ENCODE assay signal across 7 mouse cellular contexts in the genomic region with DNA sequence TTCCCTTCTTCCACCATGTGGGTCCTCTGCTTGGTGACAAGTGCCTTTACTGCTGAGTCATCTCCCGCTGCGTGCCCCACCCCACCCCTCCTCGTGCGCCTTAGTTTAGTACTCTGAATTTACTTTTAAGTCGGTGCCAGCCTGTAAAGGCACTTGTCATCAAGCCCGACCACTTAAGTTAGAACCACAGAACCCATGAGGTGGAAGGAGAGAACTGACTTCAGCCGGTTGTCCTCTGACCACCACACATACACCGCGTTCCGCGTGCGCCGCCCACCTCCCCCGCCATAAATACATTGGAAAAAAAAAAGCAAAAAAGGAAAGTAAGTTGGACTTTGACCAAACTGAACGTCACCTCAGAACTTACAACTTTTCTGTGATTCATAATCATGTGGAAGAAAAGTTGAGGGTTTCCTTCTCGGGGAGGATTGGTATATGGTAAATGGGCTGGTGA. TPM values are rescaled to one million over a fixed set of nuclear protein-coding genes. Genes with fewer than 3 reads are reported as not detected.
DNase-seq lines count a peak whose midpoint lies in the region; ATAC-seq and TF ChIP-seq lines count a peak whose summit lies in the region.

No protein-coding gene starts in this region.

- no peaks in the 10 kb centered on the region for H3K79me3 ChIP-seq in C2C12 (ENCODE audit: low read depth)

- no peak overlapping the region for H3ac ChIP-seq in C2C12 (ENCODE audit: control insufficient read depth, insufficient read length, low read depth)

- no peak overlapping the region for H3K27ac ChIP-seq in limb, embryonic 10.5 days
- H3K27ac ChIP-seq in midbrain, embryonic 12.5 days (replicated peaks): no peak overlapping the region

- H3K9ac ChIP-seq in midbrain, embryonic 12.5 days (replicated peaks): no peak overlapping the region

- H3K4me3 ChIP-seq in C2C12 (ENCODE audit: insufficient read depth, poor library complexity, severe bottlenecking) (peak overlapping the region; percentile 41), E14TG2a.4 (replicated peaks; ENCODE audit: low read length) (peak overlapping the region; percentile 72)
- peak overlapping the region; percentile 65 for H3K4me3 ChIP-seq in limb, embryonic 10.5 days
- H3K4me3 ChIP-seq in midbrain, embryonic 12.5 days: no peak overlapping the region

- intact Hi-C loops in left cerebral cortex, postnatal 14 days (cut with DNase I): no loop called here

- peaks cover 16% of the 10 kb centered on the region for H3K79me2 ChIP-seq in C2C12 (ENCODE audit: control insufficient read depth, insufficient read depth)

- H3K4me1 ChIP-seq in E14TG2a.4 (replicated peaks; ENCODE audit: low read depth, low read length): peaks cover 5% of the 10 kb centered on the region; the same call in 1 of the 2 replicates
- peaks cover 26% of the 10 kb centered on the region for H3K4me1 ChIP-seq in limb, embryonic 10.5 days
- H3K4me1 ChIP-seq in midbrain, embryonic 12.5 days: peaks cover 22% of the 10 kb centered on the region

- no peak for TF ChIP-seq CTCF in C2C12 (IDR thresholded peaks at IDR 0.05; ENCODE audit: control insufficient read depth, insufficient read depth, insufficient read length)
- TF ChIP-seq CTCF in E14TG2a.4 (conservative IDR thresholded peaks at IDR 0.05; ENCODE audit: low read length): no peak

- no peaks in the 10 kb centered on the region for H3K36me3 ChIP-seq in C2C12 (ENCODE audit: control insufficient read depth, insufficient read depth)
- peaks cover 66% of the 10 kb centered on the region for H3K36me3 ChIP-seq in E14TG2a.4 (ENCODE audit: insufficient read depth, low read length)
- H3K36me3 ChIP-seq in limb, embryonic 10.5 days: peaks cover 15% of the 10 kb centered on the region
- peaks cover 13% of the 10 kb centered on the region; the same call in 1 of the 2 replicates for H3K36me3 ChIP-seq in midbrain, embryonic 12.5 days

- peak overlapping the region; percentile 74 for H3K4me2 ChIP-seq in midbrain, embryonic 12.5 days (replicated peaks)

- no peak for ATAC-seq in midbrain, embryonic 12.5 days (ENCODE audit: low FRiP score, low read depth)

- WGBS in limb, embryonic 10.5 days: 33% methylated on average over 16 of the region's 16 CpGs
- 38% methylated on average over 16 of the region's 16 CpGs for WGBS in midbrain, embryonic 12.5 days

- DNase-seq in fibroblast of lung, adult 2 months (ENCODE audit: low read depth): peak; percentile 10
- DNase-seq in limb, embryonic 10.5 days (ENCODE audit: low spot score): no peak
- no peak for DNase-seq in left cerebral cortex, postnatal 14 days (ENCODE audit: low spot score in 2 of 2)
- no peak for DNase-seq in frontal cortex, postnatal 25 days (ENCODE audit: low spot score in 2 of 2)

- H3K9me3 ChIP-seq in E14TG2a.4 (ENCODE audit: low read length): peaks cover 42% of the 10 kb centered on the region
- H3K9me3 ChIP-seq in limb, embryonic 10.5 days (replicated peaks): no peaks in the 10 kb centered on the region
- no peaks in the 10 kb centered on the region for H3K9me3 ChIP-seq in midbrain, embryonic 12.5 days

- H3K27me3 ChIP-seq in C2C12 (ENCODE audit: control insufficient read depth, insufficient read depth, insufficient read length): no peaks in the 10 kb centered on the region
- H3K27me3 ChIP-seq in E14TG2a.4 (ENCODE audit: insufficient read depth, low read length): no peaks in the 10 kb centered on the region
- H3K27me3 ChIP-seq in limb, embryonic 10.5 days (ENCODE audit: low read depth, poor library complexity, severe bottlenecking): no peaks in the 10 kb centered on the region; the same call in 1 of the 2 replicates
- no peaks in the 10 kb centered on the region; the same call in 1 of the 2 replicates for H3K27me3 ChIP-seq in midbrain, embryonic 12.5 days

TF ChIP-seq in C2C12, 6 proteins besides CTCF, POLR2A, EP300 and RAD21:
- TF ChIP-seq CEBPB (IDR thresholded peaks at IDR 0.05; ENCODE audit: low read depth) (no peak), FOSL1 (IDR thresholded peaks at IDR 0.05; ENCODE audit: insufficient read depth, low read length, poor library complexity, severe bottlenecking) (no peak), MAX (IDR thresholded peaks at IDR 0.05) (peak; percentile 75), MYOD1 (IDR thresholded peaks at IDR 0.05; ENCODE audit: control insufficient read depth, insufficient read length, low read depth) (no peak), USF1 (IDR thresholded peaks at IDR 0.05; ENCODE audit: low read depth) (no peak), MYOG (IDR thresholded peaks at IDR 0.05; ENCODE audit: control insufficient read depth, extremely low read depth, insufficient read length) (no peak)

RNA-seq across cellular contexts. Expression of a gene that starts 31.4 kb away (rescaled TPM):
- 21.1 TPM for polyA plus RNA-seq in C2C12 (2012; fragmentation: generic; extraction: Trizol)
- 15.0 and 17.6 TPM in 2 replicates for polyA plus RNA-seq in limb, embryonic 10.5 days (2016; fragmentation: Nextera tagmentation; extraction: Ambion mirVana)
- 34.7 and 35.7 TPM in 2 replicates for polyA plus RNA-seq in midbrain, embryonic 12.5 days (2016; fragmentation: Nextera tagmentation; extraction: Ambion mirVana)
- total RNA-seq in left cerebral cortex, postnatal 14 days (2021): 10 to 100 TPM; 34.9 to 45.6 TPM
